Mouse (Mus musculus) left cerebral cortex, postnatal 25 days (tissue): ENCODE measurements around the gene Ces1b. TPM values are rescaled to one million over a fixed set of nuclear protein-coding genes. Genes with fewer than 3 reads are reported as not detected.

Experiments
- DNase-seq, 2 experiments: peaks; one replicate each; pipeline ENCODE4 v3.0.0; 2022; ENCODE audit warnings: low spot score in 2 of 2, mixed read lengths in 1 of 2
- intact Hi-C: fragments of 180-260 bp; cut with DNase I; formaldehyde crosslinking; loops from one replicate; pipeline ENCODE4 v1.15.1; 2025
- total RNA-seq, 2 experiments: library from RNA; stranded (reverse); gene quantifications; 2 replicates each; pipeline ENCODE4 v1.2.3; 2021

Gene Ces1b
- total RNA-seq, 2 experiments from 2014 or later = not detected

DNA sequence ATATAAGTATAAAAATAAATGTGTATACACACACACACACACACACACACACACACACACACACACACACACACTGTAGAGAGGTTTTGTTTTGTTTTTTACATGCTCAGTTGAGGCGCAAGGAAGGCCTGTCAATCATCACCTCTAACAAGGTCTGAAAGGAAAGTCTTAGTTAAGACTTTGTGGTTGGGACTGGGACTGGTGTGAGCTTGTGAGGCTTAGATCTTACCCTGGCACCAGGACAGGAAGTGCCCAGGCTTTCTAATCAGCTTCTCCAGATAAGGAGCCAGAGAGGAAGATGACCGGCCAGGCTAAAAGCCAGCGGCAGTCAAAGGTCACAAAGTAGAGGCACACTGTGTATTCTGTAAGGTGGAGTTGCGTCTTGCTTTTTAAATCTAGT, 65.5 kb downstream of the Ces1b start:
- intact Hi-C loops = loop anchor here (5.0 to 10.0 kb wide), 2 partner anchors 33 to 381 kb away; partner anchors contain the start of gene Ces1a
- no peak for DNase-seq

DNA sequence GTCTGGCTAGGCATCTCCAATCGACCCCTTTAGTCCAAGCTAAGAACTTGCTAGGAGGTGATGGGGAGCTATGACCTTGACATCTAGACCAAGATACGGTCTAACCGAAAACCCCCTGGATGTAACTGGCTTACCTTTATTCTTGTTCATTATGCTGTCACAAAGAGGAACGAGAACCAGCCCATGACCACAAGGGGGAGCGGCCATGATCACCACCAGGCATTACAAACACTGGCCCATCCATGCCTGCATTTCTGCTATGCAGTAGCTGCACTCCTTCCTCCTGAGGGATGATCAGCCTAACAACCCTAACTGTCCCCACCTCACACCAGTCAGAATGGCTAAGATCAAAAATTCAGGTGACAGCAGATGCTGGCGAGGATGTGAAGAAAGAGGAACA, 67.6 kb downstream of the Ces1b start:
- intact Hi-C loops = loop anchor here (5.0 to 10.0 kb wide), 2 partner anchors 35 to 383 kb away; partner anchors contain the start of gene Ces1a
- DNase-seq = no peak

DNA sequence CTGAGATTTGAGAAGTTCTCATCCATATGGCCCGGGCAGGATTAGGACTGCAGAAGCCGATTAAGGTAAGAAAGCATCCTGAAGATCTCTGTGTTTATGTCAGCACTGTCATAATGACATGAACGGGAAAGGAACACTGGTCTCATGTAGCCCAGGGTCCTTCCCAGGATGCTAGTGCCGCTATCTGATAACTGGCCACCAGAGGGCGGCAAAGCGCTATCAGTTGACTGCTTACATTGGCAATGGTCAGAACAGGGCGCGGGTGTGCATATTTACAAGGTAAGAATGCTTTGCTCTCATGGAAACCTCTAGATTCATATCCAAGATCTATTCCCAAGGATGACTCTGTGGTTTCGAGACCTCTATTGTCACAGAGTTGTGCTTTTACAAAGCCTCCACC, 68.4 kb downstream of the Ces1b start:
- intact Hi-C loops = loop anchor here (1.0 to 10.0 kb wide), 6 partner anchors 36 to 483 kb away; partner anchors contain the start of gene Ces1a
- peak; percentile 87 for DNase-seq

DNA sequence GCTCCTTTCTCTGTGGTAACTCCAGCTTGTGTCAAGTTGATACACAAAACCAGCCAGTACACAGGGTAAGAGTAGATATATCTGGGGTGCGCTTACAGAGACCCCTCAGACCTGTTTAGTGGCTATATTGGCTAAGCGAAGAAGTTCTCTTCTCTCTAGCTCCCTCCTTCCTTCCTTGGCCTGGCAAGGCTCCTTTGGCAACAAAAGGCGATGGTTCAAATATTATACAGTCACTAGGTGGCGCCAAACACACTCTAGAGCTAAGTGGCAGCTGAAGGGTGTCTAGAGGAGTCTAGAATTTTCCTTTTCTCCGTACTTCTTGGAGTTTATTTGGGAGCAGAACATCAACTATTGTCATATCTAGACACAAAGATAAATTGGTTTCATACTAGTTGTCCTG, 69.5 kb downstream of the Ces1b start:
- intact Hi-C loops = loop anchor here (2.0 to 10.0 kb wide), 4 partner anchors 37 to 485 kb away; partner anchors contain the start of gene Ces1a
- DNase-seq = peak; percentile 52 to 68

Other genes starting within 250 kb of the Ces1b start
- gene Lpcat2, start 224.7 kb downstream of the Ces1b start, total RNA-seq = 1 to 10 TPM; 7.8 to 9.0 TPM
- gene Capns2, start 178.6 kb downstream of the Ces1b start, total RNA-seq = 1 to 10 TPM in 1 of 2 experiments, under 1 TPM in 1; 0.78 to 1.2 TPM
- gene Slc6a2, start 119.9 kb downstream of the Ces1b start, total RNA-seq = under 1 TPM; 0.07 to 0.11 TPM
- under 1 TPM; 0.43 to 0.53 TPM for gene Ces1a, start 31.8 kb downstream of the Ces1b start, total RNA-seq
- gene Ces1c, start 51.3 kb upstream of the Ces1b start, total RNA-seq = not detected
- gene Ces1d, start 117.8 kb upstream of the Ces1b start, total RNA-seq = not detected
- not detected for gene Ces1e, start 149.6 kb upstream of the Ces1b start, total RNA-seq
- not detected for gene Ces1f, start 199.7 kb upstream of the Ces1b start, total RNA-seq